In the genomic region with DNA sequence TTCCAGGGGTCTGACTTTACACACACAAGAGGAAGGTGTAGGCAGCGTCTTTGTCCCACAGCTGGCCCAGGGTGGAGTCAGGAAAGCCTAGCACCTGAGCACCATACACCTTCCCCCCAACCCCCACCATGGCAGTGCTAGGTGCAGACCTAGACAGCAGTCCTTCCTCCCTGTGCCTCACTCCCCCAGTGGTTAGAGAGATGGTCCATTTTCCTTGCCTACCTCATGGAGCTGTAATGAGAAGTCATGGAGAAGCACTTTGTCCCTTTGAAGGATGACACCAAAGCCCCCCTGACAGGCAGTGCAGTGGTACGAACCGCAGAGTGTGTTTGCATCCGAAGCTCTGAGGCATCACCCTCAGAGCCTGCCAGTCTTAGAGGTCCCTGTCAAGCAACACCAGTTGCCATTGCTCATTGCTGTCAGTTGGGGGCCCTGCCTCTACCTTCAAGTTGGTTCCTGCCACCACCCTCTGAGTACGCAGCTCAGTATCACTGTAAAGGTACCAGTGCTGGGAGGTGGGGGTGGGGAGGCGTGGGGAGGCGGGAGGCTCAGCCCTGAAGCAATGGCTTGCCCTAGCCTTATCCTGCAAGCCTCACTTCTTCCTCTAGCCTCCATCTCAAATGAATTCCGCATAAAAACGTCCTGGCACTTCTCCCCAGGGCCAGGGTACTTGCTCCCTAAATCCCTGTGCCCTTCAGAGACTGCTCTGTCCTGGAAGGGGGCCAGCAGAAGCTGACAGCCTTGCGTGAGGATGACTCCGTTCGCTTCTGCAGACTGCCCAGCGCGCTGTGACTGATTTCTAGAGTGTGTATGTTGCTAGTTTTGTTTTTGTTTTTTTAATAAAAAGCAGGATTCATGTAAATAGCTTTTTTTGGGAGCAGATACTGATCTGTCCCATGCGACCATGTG, we compare ENCODE assay signal across 8 mouse cellular contexts. TPM values are rescaled to one million over a fixed set of nuclear protein-coding genes. Genes with fewer than 3 reads are reported as not detected.
DNase-seq lines count a peak whose midpoint lies in the region; ATAC-seq and TF ChIP-seq lines count a peak whose summit lies in the region.

No protein-coding gene starts in this region.

- DNase-seq in 416B (ENCODE audit: low read depth), result peak; percentile 33
- DNase-seq in brain, adult 2 months (ENCODE audit: low read depth, low spot score), result peak; percentile 69
- peak; percentile 23 for DNase-seq in forebrain, embryonic 14.5 days (ENCODE audit: low spot score)
- peak; percentile 22 for DNase-seq in kidney, postnatal 0 days (ENCODE audit: low spot score)
- peak; percentile 88 for DNase-seq in midbrain, embryonic 11.5 days (ENCODE audit: low spot score, missing footprints)
- peak; percentile 19 for DNase-seq in telencephalon, adult 2 months (ENCODE audit: low read depth, low spot score)

- 12% methylated on average over 15 of the region's 15 CpGs for WGBS in forebrain, embryonic 14.5 days
- 11% methylated on average over 15 of the region's 15 CpGs for WGBS in kidney, postnatal 0 days
- WGBS in midbrain, embryonic 11.5 days, result 12% methylated on average over 15 of the region's 15 CpGs

- peaks cover 35% of the 10 kb centered on the region for H3K36me3 ChIP-seq in erythroblast, embryonic 14.5 days (ENCODE audit: control insufficient read depth)
- H3K36me3 ChIP-seq in forebrain, embryonic 14.5 days (ENCODE audit: control insufficient read depth, insufficient read depth, low read length), result peaks cover 33% of the 10 kb centered on the region
- peaks cover 24% of the 10 kb centered on the region; the same call in 1 of the 2 replicates for H3K36me3 ChIP-seq in kidney, postnatal 0 days (ENCODE audit: insufficient read depth, low read length)
- H3K36me3 ChIP-seq in midbrain, embryonic 11.5 days (ENCODE audit: control insufficient read depth, insufficient read depth, low read length), result peaks cover 10% of the 10 kb centered on the region

- TF ChIP-seq CTCF in kidney, postnatal 0 days (IDR thresholded peaks at IDR 0.05; ENCODE audit: low read depth), result peak; percentile 9; the same call in 1 of the 2 replicates

- peak overlapping the region; percentile 77 for H3K9ac ChIP-seq in forebrain, embryonic 14.5 days (ENCODE audit: low read length)
- H3K9ac ChIP-seq in kidney, postnatal 0 days (ENCODE audit: low read depth, low read length), result peak overlapping the region; percentile 52; the same call in 1 of the 2 replicates
- H3K9ac ChIP-seq in midbrain, embryonic 11.5 days (ENCODE audit: low read length), result peak overlapping the region; percentile 71

- peak overlapping the region; percentile 93 for H3K27ac ChIP-seq in forebrain, embryonic 14.5 days (ENCODE audit: low read depth, low read length)
- peak overlapping the region; percentile 87 for H3K27ac ChIP-seq in kidney, postnatal 0 days
- peak overlapping the region; percentile 51; the same call in 1 of the 2 replicates for H3K27ac ChIP-seq in midbrain, embryonic 11.5 days (ENCODE audit: low read depth, low read length)

- H3K27me3 ChIP-seq in erythroblast, embryonic 14.5 days (ENCODE audit: control insufficient read depth), result no peaks in the 10 kb centered on the region
- H3K27me3 ChIP-seq in forebrain, embryonic 14.5 days (replicated peaks; ENCODE audit: control insufficient read depth, insufficient read depth, low read length), result no peaks in the 10 kb centered on the region
- no peaks in the 10 kb centered on the region for H3K27me3 ChIP-seq in kidney, postnatal 0 days (ENCODE audit: insufficient read depth, low read length)
- H3K27me3 ChIP-seq in midbrain, embryonic 11.5 days (ENCODE audit: control insufficient read depth, insufficient read depth, low read length), result no peaks in the 10 kb centered on the region

- no peaks in the 10 kb centered on the region for H3K9me3 ChIP-seq in erythroblast, embryonic 14.5 days (ENCODE audit: control insufficient read depth, low read length)
- no peaks in the 10 kb centered on the region for H3K9me3 ChIP-seq in forebrain, embryonic 14.5 days (replicated peaks; ENCODE audit: control insufficient read depth, low read length)
- no peaks in the 10 kb centered on the region for H3K9me3 ChIP-seq in kidney, postnatal 0 days (replicated peaks; ENCODE audit: low read length)
- no peaks in the 10 kb centered on the region for H3K9me3 ChIP-seq in midbrain, embryonic 11.5 days (ENCODE audit: control insufficient read depth, low read length)

- no peak for ATAC-seq in erythroblast, adult 5-6 weeks (replicated peaks; ENCODE audit: low FRiP score, poor library complexity, severe bottlenecking)
- ATAC-seq in forebrain, embryonic 14.5 days, result peak; percentile 40
- peak; percentile 19; the same call in 1 of the 2 replicates for ATAC-seq in kidney, postnatal 0 days (replicated peaks; ENCODE audit: low FRiP score, low read depth)
- peak; percentile 43; the same call in 1 of the 2 replicates for ATAC-seq in midbrain, embryonic 11.5 days (ENCODE audit: low FRiP score)

- peak overlapping the region; percentile 96 for H3K4me2 ChIP-seq in forebrain, embryonic 14.5 days (ENCODE audit: low read length)
- H3K4me2 ChIP-seq in kidney, postnatal 0 days (ENCODE audit: low read length), result peak overlapping the region; percentile 76
- H3K4me2 ChIP-seq in midbrain, embryonic 11.5 days, result peak overlapping the region; percentile 81

- H3K4me1 ChIP-seq in erythroblast, embryonic 14.5 days (ENCODE audit: control insufficient read depth), result peaks cover 25% of the 10 kb centered on the region
- peaks cover 14% of the 10 kb centered on the region; the same call in 1 of the 2 replicates for H3K4me1 ChIP-seq in forebrain, embryonic 14.5 days (ENCODE audit: control insufficient read depth, insufficient read depth, low read length)
- 0 out of 2 replicates have a peak, but pooled peaks cover 10% of the 10 kb centered on the region for H3K4me1 ChIP-seq in kidney, postnatal 0 days (replicated peaks; ENCODE audit: insufficient read depth, low read length)
- peaks cover 17% of the 10 kb centered on the region for H3K4me1 ChIP-seq in midbrain, embryonic 11.5 days (ENCODE audit: control insufficient read depth, insufficient read depth, low read length)

- H3K4me3 ChIP-seq in erythroblast, embryonic 14.5 days (replicated peaks), result peak overlapping the region; percentile 65
- peak overlapping the region; percentile 42 for H3K4me3 ChIP-seq in forebrain, embryonic 14.5 days (ENCODE audit: low read depth, low read length)
- H3K4me3 ChIP-seq in kidney, postnatal 0 days (replicated peaks; ENCODE audit: low read depth, low read length), result peak overlapping the region; percentile 35
- H3K4me3 ChIP-seq in midbrain, embryonic 11.5 days (ENCODE audit: low read depth, low read length), result peak overlapping the region; percentile 38

RNA-seq across cellular contexts. Expression of a gene that starts 0.6 kb away (rescaled TPM):
- polyA plus RNA-seq in erythroblast, embryonic 14.5 days (2012), result not detected in 2 replicates
- not detected in 2 replicates for total RNA-seq in erythroblast, adult 5-6 weeks (2015; ENCODE audit: low replicate concordance)
- total RNA-seq in erythroblast, adult 5-6 weeks (2017; ENCODE audit: low replicate concordance), result 0.42 TPM in 1 of 2 replicates, not detected in the other
- polyA plus RNA-seq in forebrain, embryonic 14.5 days (2014; fragmentation: Nextera tagmentation; extraction: Ambion mirVana), result not detected in 2 replicates
- polyA plus RNA-seq in kidney, postnatal 0 days (2015; fragmentation: Nextera tagmentation; extraction: Ambion mirVana), result not detected in 2 replicates
- polyA plus RNA-seq in midbrain, embryonic 11.5 days (2014; fragmentation: Nextera tagmentation; extraction: Ambion mirVana), result not detected in 2 replicates

RNA-seq across cellular contexts. Expression of a gene that starts 24.4 kb away (rescaled TPM):
- polyA plus RNA-seq in erythroblast, embryonic 14.5 days (2012), result 18.5 and 22.5 TPM in 2 replicates
- total RNA-seq in erythroblast, adult 5-6 weeks (2015; ENCODE audit: low replicate concordance), result 14.8 and 15.0 TPM in 2 replicates
- total RNA-seq in erythroblast, adult 5-6 weeks (2017; ENCODE audit: low replicate concordance), result 8.5 and 13.6 TPM in 2 replicates
- polyA plus RNA-seq in forebrain, embryonic 14.5 days (2014; fragmentation: Nextera tagmentation; extraction: Ambion mirVana), result 16.6 and 18.7 TPM in 2 replicates
- polyA plus RNA-seq in kidney, postnatal 0 days (2015; fragmentation: Nextera tagmentation; extraction: Ambion mirVana), result 11.5 and 13.2 TPM in 2 replicates
- 19.2 and 21.4 TPM in 2 replicates for polyA plus RNA-seq in midbrain, embryonic 11.5 days (2014; fragmentation: Nextera tagmentation; extraction: Ambion mirVana)

RNA-seq across cellular contexts. Expression of a gene that starts 59.4 kb away (rescaled TPM):
- polyA plus RNA-seq in erythroblast, embryonic 14.5 days (2012), result 2.6 and 2.8 TPM in 2 replicates
- total RNA-seq in erythroblast, adult 5-6 weeks (2015; ENCODE audit: low replicate concordance), result 10.7 and 18.3 TPM in 2 replicates
- 12.7 and 14.5 TPM in 2 replicates for total RNA-seq in erythroblast, adult 5-6 weeks (2017; ENCODE audit: low replicate concordance)
- polyA plus RNA-seq in forebrain, embryonic 14.5 days (2014; fragmentation: Nextera tagmentation; extraction: Ambion mirVana), result 16.1 and 21.6 TPM in 2 replicates
- 7.9 and 9.5 TPM in 2 replicates for polyA plus RNA-seq in kidney, postnatal 0 days (2015; fragmentation: Nextera tagmentation; extraction: Ambion mirVana)
- 17.3 and 17.5 TPM in 2 replicates for polyA plus RNA-seq in midbrain, embryonic 11.5 days (2014; fragmentation: Nextera tagmentation; extraction: Ambion mirVana)

Comparison
In these comparisons a context has a peak if more than half of its experiments do, and no peak if none do; other contexts are left out.
1. DNase-seq: peak in every context shown above with its lines; median percentile 88 in midbrain, embryonic 11.5 days; 69 in brain, adult 2 months; 33 in 416B; 23 in forebrain, embryonic 14.5 days; 22 in kidney, postnatal 0 days; 19 in telencephalon, adult 2 months.